Mouse (Mus musculus) cerebellum, postnatal 14 days (tissue): ENCODE data around the gene Ipp.

Experiments used
- DNase-seq, 2 experiments: peaks; one replicate each; pipeline ENCODE4 v3.0.0; 2021; ENCODE audit warnings: mixed read lengths in 2 of 2

The Ipp gene

DNA sequence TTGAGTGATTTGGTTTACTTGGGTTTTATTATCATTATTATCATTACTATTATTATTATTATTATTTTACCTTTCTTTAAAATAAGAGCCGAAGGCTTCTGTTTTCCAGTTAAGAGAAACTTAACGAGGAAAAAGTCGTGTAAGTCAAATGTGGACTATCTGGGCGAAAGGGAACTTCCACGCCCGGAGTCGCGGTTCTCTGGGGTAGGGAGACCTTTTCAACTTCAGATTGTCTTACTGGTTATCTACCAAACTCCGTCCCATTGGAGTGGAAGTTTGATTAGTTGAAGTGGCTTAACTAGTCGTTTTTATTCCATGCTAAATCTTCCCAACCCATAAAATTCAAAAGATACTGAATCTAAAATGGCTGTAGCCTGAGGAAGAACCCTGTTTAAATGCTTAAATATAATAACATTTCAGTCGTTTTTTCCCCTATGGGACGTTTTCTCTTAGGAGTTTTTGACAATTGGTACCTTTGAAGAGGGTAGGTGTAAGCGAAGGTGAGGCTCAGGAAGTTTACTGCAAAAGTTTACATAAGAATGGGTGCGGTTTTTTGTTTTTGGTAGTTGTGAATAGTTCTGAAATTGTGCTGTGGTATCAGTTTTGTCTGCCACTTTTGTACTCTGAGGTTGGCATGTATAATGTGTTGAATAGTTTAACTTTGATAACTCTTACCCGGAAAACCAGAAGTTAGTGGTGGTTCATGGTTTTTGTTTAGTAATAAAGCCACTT lies 51.0 kb downstream of the Ipp start:
- DNase-seq: no peak
